Mouse (Mus musculus): ENCODE measurements around the gene Gm17359. TPM values are rescaled to one million over a fixed set of nuclear protein-coding genes. Genes with fewer than 3 reads are reported as not detected.

Gm17359 gene
- polyA plus RNA-seq, 1 experiment = 0.08 TPM

DNA sequence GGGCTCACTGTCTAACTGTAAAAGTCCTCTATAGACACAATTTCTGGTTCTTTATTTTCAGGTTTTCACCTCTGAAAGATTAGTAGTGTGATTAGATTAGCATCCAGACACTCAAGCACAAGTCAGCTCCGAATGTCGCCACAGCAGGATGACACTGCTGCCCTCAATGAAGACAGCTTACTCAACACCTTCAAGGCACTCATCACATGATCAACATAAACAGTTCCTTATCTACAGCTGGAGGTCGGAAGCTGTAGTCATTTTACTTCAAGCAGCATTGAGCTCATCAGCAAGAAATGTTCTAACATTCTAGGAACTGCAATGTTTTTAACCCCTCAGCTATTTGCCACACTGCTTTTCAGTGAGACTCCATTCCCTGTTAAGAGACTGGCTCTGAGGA is 155.2 kb downstream of the Gm17359 start:
- Histone ChIP-seq H3K27me3 (replicated peaks; ENCODE audit: control insufficient read depth, insufficient read depth, low read length) (no peaks in the 10 kb centered on the region), H3K36me3 (ENCODE audit: control insufficient read depth, insufficient read depth, low read length) (peaks cover 6% of the 10 kb centered on the region), H3K4me1 (ENCODE audit: control insufficient read depth, insufficient read depth, low read length) (no peaks in the 10 kb centered on the region), H3K27ac (ENCODE audit: insufficient read depth, low read depth, low read length) (no peak overlapping the region), H3K4me3 (ENCODE audit: insufficient read depth, low read depth, low read length) (no peak overlapping the region)
- TF ChIP-seq CTCF (conservative IDR thresholded peaks at IDR 0.05; ENCODE audit: insufficient read depth, insufficient read length, low read depth, low read length) (no peak), POLR2A (IDR thresholded peaks at IDR 0.05; ENCODE audit: low read depth, low read length) (no peak)
- WGBS = 82% methylated on average over 3 of the region's 3 CpGs
- no peak for DNase-seq

DNA sequence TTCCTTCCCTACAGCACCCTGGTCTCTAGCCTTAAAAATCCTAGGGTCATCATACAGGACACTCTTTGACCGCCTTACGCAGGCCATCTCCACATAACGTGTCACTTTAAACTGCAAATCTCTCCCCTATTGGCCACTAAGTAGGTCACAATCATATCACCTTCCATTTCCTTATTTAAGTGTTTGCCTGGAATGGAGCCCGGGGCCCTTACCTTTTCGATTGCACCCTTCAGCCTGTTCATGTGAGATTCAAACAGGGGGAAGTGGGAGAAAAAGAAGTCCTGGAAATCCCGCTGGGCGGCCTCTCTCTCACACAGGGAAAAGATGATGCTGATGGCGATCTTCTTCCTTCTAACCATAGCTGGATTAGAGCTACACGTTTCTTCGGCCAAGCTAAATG is 156.6 kb downstream of the Gm17359 start:
- TF ChIP-seq POLR2A (IDR thresholded peaks at IDR 0.05; ENCODE audit: low read depth, low read length) (no peak), CTCF (conservative IDR thresholded peaks at IDR 0.05; ENCODE audit: insufficient read depth, insufficient read length, low read depth, low read length) (no peak)
- no peak overlapping the region for H3K4me3 ChIP-seq (ENCODE audit: insufficient read depth, low read depth, low read length)
- WGBS = 96% methylated on average over 10 of the region's 10 CpGs
- no peaks in the 10 kb centered on the region for H3K4me1 ChIP-seq (ENCODE audit: control insufficient read depth, insufficient read depth, low read length)
- H3K36me3 ChIP-seq (ENCODE audit: control insufficient read depth, insufficient read depth, low read length) = peaks cover 3% of the 10 kb centered on the region
- DNase-seq = no peak
- H3K27me3 ChIP-seq (replicated peaks; ENCODE audit: control insufficient read depth, insufficient read depth, low read length) = no peaks in the 10 kb centered on the region
- H3K27ac ChIP-seq (ENCODE audit: insufficient read depth, low read depth, low read length) = no peak overlapping the region

DNA sequence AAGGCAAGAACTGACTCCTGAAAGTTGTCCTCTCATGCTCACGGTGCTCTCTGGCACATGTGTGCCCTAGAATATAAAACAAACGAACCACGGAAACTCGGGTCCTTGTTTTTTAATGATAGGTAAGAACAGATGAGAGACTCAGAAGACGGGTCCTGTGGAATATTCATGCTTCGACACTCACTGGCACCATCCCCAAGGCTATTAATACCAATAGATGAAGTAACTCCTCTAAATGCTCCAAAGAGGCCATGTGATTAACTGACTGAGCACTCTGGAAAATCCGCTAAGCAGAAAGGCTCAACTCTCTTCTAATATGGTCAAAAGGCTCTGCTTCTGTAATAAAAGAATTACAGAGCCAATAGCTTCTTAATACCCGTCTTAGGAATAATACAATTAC is 157.6 kb downstream of the Gm17359 start:
- DNase-seq = no peak
- no peaks in the 10 kb centered on the region for H3K4me1 ChIP-seq (ENCODE audit: control insufficient read depth, insufficient read depth, low read length)
- TF ChIP-seq CTCF (conservative IDR thresholded peaks at IDR 0.05; ENCODE audit: insufficient read depth, insufficient read length, low read depth, low read length) = no peak
- no peak overlapping the region for H3K27ac ChIP-seq (ENCODE audit: insufficient read depth, low read depth, low read length)
- 75% methylated on average over 8 of the region's 8 CpGs for WGBS
- peaks cover 3% of the 10 kb centered on the region for H3K36me3 ChIP-seq (ENCODE audit: control insufficient read depth, insufficient read depth, low read length)
- no peaks in the 10 kb centered on the region for H3K27me3 ChIP-seq (replicated peaks; ENCODE audit: control insufficient read depth, insufficient read depth, low read length)
- no peak overlapping the region for H3K4me3 ChIP-seq (ENCODE audit: insufficient read depth, low read depth, low read length)

DNA sequence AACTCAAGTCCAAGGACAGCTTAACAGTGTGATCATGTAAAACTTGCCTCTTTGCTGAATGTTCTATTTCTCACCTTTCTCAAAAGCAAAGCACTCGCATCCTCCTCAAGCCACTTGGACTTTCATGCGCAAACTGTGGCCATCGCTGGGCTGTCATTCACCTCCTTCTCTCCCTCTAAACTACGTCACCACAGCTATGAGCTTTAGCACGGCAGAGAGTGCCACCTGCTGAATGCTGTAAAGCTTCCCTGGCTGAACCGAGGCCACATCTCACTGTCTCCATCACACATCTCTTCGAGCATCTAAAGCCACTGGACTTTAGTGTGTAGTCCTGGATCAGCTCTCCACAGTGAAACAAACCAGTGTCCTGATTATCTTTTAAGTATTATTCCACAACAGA is 158.7 kb downstream of the Gm17359 start:
- Histone ChIP-seq H3K4me1 (ENCODE audit: control insufficient read depth, insufficient read depth, low read length) (no peaks in the 10 kb centered on the region), H3K27me3 (replicated peaks; ENCODE audit: control insufficient read depth, insufficient read depth, low read length) (no peaks in the 10 kb centered on the region), H3K27ac (ENCODE audit: insufficient read depth, low read depth, low read length) (no peak overlapping the region), H3K4me3 (ENCODE audit: insufficient read depth, low read depth, low read length) (no peak overlapping the region), H3K36me3 (ENCODE audit: control insufficient read depth, insufficient read depth, low read length) (peaks cover 5% of the 10 kb centered on the region)
- WGBS = 76% methylated on average over 7 of the region's 7 CpGs
- no peak for DNase-seq
- TF ChIP-seq POLR2A (IDR thresholded peaks at IDR 0.05; ENCODE audit: low read depth, low read length) (no peak), CTCF (conservative IDR thresholded peaks at IDR 0.05; ENCODE audit: insufficient read depth, insufficient read length, low read depth, low read length) (0 out of 2 replicates have a peak, but pooled peaks have one; percentile 19)

DNA sequence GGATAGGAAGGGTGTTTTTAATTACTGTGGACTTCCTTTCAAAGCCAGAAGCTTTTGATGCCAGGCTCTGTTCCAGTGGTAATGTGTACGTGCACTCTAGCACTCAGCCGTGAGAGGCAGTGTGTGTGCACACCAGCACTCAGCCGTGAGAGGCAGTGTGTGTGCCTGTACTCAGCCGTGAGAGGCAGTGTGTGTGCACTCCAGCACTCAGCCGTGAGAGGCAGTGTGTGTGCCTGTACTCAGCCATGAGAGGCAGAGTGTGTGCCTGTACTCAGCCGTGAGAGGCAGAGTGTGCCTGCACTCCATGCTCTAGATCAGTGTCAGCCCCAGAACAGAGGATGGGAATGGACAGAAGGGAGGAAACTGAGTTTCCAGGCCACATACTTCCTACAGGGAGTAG is 160.2 kb downstream of the Gm17359 start:
- TF ChIP-seq CTCF (conservative IDR thresholded peaks at IDR 0.05; ENCODE audit: insufficient read depth, insufficient read length, low read depth, low read length) = no peak
- TF ChIP-seq POLR2A (IDR thresholded peaks at IDR 0.05; ENCODE audit: low read depth, low read length) = no peak
- Histone ChIP-seq H3K27ac (ENCODE audit: insufficient read depth, low read depth, low read length) (no peak overlapping the region), H3K36me3 (ENCODE audit: control insufficient read depth, insufficient read depth, low read length) (peaks cover 5% of the 10 kb centered on the region), H3K4me3 (ENCODE audit: insufficient read depth, low read depth, low read length) (no peak overlapping the region), H3K4me1 (ENCODE audit: control insufficient read depth, insufficient read depth, low read length) (no peaks in the 10 kb centered on the region; the same call in 1 of the 2 replicates), H3K27me3 (replicated peaks; ENCODE audit: control insufficient read depth, insufficient read depth, low read length) (no peaks in the 10 kb centered on the region)
- WGBS = 74% methylated on average over 6 of the region's 6 CpGs
- DNase-seq = no peak

DNA sequence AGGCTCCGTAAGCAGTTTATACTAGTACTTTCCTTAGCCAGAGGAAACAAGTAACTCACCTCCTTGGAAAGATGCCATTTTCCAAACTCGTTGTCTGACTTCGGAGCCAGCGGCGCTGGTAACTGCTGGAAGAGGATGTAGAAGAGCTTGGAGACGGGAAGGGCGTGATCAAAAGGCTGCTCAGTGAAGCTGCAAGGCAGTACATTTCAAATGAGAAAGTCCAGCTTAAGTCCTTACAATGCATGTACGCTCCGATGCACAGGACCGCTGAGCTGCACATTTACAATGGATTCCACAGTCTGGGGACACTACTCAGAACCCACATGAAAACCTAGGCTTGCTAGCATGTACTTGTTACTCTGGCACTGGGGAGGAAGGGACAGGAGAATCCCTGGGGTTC is 163.8 kb downstream of the Gm17359 start:
- peak; percentile 81 for DNase-seq
- no peaks in the 10 kb centered on the region; the same call in 1 of the 2 replicates for H3K4me1 ChIP-seq (ENCODE audit: control insufficient read depth, insufficient read depth, low read length)
- H3K4me3 ChIP-seq (ENCODE audit: insufficient read depth, low read depth, low read length) = no peak overlapping the region
- 28% methylated on average over 10 of the region's 10 CpGs for WGBS
- TF ChIP-seq POLR2A (IDR thresholded peaks at IDR 0.05; ENCODE audit: low read depth, low read length) (no peak), CTCF (conservative IDR thresholded peaks at IDR 0.05; ENCODE audit: insufficient read depth, insufficient read length, low read depth, low read length) (no peak)
- peaks cover 4% of the 10 kb centered on the region for H3K36me3 ChIP-seq (ENCODE audit: control insufficient read depth, insufficient read depth, low read length)
- no peaks in the 10 kb centered on the region for H3K27me3 ChIP-seq (replicated peaks; ENCODE audit: control insufficient read depth, insufficient read depth, low read length)
- no peak overlapping the region for H3K27ac ChIP-seq (ENCODE audit: insufficient read depth, low read depth, low read length)

DNA sequence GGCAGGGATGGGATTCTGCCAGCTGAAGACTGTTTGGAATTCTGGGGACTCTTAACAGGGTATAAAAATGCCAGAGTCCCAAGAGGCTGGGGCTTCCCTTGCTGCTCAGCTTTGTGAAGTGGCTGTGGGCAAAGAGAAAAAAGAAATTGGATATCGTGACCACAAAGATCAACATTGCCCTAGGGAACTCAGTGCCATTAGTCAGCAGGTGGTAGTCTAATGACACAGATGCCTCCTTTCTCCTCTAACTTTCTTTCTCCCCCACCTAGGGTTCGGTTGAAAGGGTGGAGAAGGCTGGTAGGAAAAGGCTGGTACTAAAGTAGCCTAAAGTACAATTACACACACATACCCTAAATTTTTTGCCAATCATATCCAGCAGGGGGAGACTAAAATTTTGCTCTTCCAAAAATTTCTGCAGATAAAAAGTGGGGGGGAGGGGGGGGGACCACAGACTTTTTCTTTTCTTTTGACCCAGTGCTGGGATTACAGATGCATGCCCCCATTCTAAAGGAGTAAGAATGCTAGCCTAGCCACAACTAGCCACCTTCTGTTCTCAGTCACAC is 164.8 kb downstream of the Gm17359 start:
- DNase-seq = no peak
- H3K27me3 ChIP-seq (replicated peaks; ENCODE audit: control insufficient read depth, insufficient read depth, low read length) = no peaks in the 10 kb centered on the region
- H3K27ac ChIP-seq (ENCODE audit: insufficient read depth, low read depth, low read length) = no peak overlapping the region
- no peaks in the 10 kb centered on the region; the same call in 1 of the 2 replicates for H3K4me1 ChIP-seq (ENCODE audit: control insufficient read depth, insufficient read depth, low read length)
- no peak overlapping the region for H3K4me3 ChIP-seq (ENCODE audit: insufficient read depth, low read depth, low read length)
- peaks cover 4% of the 10 kb centered on the region for H3K36me3 ChIP-seq (ENCODE audit: control insufficient read depth, insufficient read depth, low read length)
- WGBS = 69% methylated on average over 2 of the region's 2 CpGs
- TF ChIP-seq CTCF (conservative IDR thresholded peaks at IDR 0.05; ENCODE audit: insufficient read depth, insufficient read length, low read depth, low read length) = no peak
- TF ChIP-seq POLR2A (IDR thresholded peaks at IDR 0.05; ENCODE audit: low read depth, low read length) = no peak

Other genes with a start within 250 kb of the Gm17359 start
- gene Rapgef2, start 50.1 kb upstream of the Gm17359 start, polyA plus RNA-seq (2012; rRNA removed) = 7.6 and 8.0 TPM in 2 replicates
- 18.9 and 20.0 TPM in 2 replicates for gene Fnip2, start 231.1 kb downstream of the Gm17359 start, polyA plus RNA-seq (2012; rRNA removed)

Data from kidney, adult 2 months (tissue).